Mouse (Mus musculus) forebrain, embryonic 15.5 days (tissue): ENCODE measurements around the gene Nek5. TPM values are rescaled to one million over a fixed set of nuclear protein-coding genes. Genes with fewer than 3 reads are reported as not detected.

Experiments
- ATAC-seq: fragments of 200-750 bp; cut with Nextera tagmentation; replicated peaks from 2 replicates; pipeline ENCODE4 v1.8.0; 2017; ENCODE audit warnings: mild to moderate bottlenecking, moderate TSS enrichment, moderate library complexity
- H3K27ac ChIP-seq: fragments of 300-500 bp; sonication (generic); replicated peaks from 2 replicates; pipeline ENCODE4 v1.5.1; 2015; ENCODE audit warnings: mild to moderate bottlenecking, inconsistent platforms
- H3K27me3 ChIP-seq: fragments of 300-500 bp; sonication (generic); 2 replicates; pipeline ENCODE4 v1.6.1; 2015; ENCODE audit warnings: inconsistent platforms
- H3K36me3 ChIP-seq: fragments of 300-500 bp; sonication (generic); 2 replicates; pipeline ENCODE4 v1.6.1; 2015; ENCODE audit warnings: mild to moderate bottlenecking, inconsistent platforms
- H3K4me1 ChIP-seq: fragments of 300-500 bp; sonication (generic); 2 replicates; pipeline ENCODE4 v1.6.1; 2015; ENCODE audit warnings: inconsistent platforms
- H3K4me2 ChIP-seq: fragments of 300-500 bp; sonication (generic); replicated peaks from 2 replicates; pipeline ENCODE4 v1.6.1; 2015; ENCODE audit warnings: mild to moderate bottlenecking, inconsistent platforms
- H3K4me3 ChIP-seq: fragments of 300-500 bp; sonication (generic); 2 replicates; pipeline ENCODE4 v1.5.1; 2015; ENCODE audit warnings: mild to moderate bottlenecking, inconsistent platforms
- H3K9ac ChIP-seq: fragments of 300-500 bp; sonication (generic); replicated peaks from 2 replicates; pipeline ENCODE4 v1.6.1; 2015; ENCODE audit warnings: mild to moderate bottlenecking, inconsistent platforms
- H3K9me3 ChIP-seq: fragments of 300-500 bp; sonication (generic); 2 replicates; pipeline ENCODE4 v1.6.1; 2016; ENCODE audit warnings: inconsistent platforms
- WGBS: fragments of 180-500 bp; shearing (Covaris S2); methylation state at CpG from one replicate; pipeline ENCODE4 v1.1.7; 2015; ENCODE audit warnings: mixed read lengths; 5-methylcytosine and 5-hydroxymethylcytosine counted together
- polyA plus RNA-seq: library from polyadenylated mRNA; unstranded; fragments of >200 nt; fragmentation: Nextera tagmentation; extraction: Ambion mirVana; gene quantifications from 2 replicates; pipeline ENCODE4 v1.2.1, GENCODE M21; 2015

Gene Nek5
- polyA plus RNA-seq, 1 experiment from 2014 or later, result 1.1 TPM

DNA sequence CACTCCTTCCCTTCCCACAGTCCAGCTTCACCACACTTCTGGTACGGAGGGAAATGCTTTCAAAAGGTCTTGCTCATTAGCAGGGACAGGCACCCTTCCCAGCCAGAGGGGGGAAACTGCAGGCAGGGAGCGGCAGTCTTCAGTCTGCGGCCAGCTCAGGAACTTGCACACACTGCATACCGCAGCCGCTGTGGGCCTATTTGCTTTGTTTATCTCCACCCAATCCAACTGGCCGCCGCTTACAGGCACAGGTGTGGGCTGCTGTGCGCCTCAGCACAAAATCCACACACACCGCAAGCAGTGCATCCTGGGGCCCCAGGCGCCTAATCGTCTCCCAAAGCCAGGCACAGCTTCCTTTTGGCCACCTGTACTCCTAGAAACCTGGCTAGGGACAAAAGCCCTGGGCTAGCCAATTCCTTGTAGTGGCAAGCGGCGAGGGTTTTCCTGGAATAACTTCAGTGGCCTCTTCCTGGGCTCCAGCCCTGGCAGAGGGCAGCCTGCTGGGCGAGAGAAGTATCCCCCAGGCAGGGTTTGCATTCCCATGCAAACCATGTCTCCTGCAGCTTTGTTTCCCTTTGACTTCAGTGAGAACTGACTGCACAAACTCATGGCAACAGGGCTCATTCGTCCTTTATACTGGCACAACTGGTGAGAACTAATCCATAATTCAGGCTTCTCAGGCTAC lies 85.2 kb downstream of the Nek5 start:
- H3K4me2 ChIP-seq, result no peak overlapping the region
- no peak overlapping the region for H3K4me3 ChIP-seq
- WGBS, result 7% methylated on average over 15 of the region's 15 CpGs
- no peak overlapping the region for H3K9ac ChIP-seq
- H3K27me3 ChIP-seq, result 0 out of 2 replicates have a peak, but pooled peaks cover 3% of the 10 kb centered on the region
- no peaks in the 10 kb centered on the region for H3K36me3 ChIP-seq
- no peaks in the 10 kb centered on the region for H3K9me3 ChIP-seq
- no peaks in the 10 kb centered on the region for H3K4me1 ChIP-seq
- no peak overlapping the region for H3K27ac ChIP-seq
- no peak for ATAC-seq

DNA sequence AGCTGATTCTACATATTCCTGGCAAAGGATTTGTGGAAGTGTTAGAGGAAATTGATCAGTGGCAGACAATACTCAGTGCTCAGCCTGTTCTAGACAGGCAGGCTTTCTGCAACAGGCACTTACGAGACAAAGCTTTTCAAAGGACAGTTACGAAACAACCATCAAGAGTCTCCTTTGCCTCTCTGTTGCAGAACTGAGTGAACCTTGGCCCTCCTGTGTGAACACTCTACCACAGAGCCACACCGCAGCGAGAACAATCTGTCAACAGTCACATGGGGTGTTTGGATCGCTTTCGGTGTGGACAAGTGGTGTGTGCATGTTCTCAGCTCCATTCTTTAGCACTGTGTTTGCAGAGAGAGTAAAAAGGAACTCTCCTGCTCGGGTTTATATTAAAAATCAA lies 87.8 kb downstream of the Nek5 start:
- Histone ChIP-seq H3K9me3 (no peaks in the 10 kb centered on the region), H3K9ac (no peak overlapping the region), H3K27ac (no peak overlapping the region), H3K4me1 (no peaks in the 10 kb centered on the region), H3K4me2 (no peak overlapping the region), H3K27me3 (0 out of 2 replicates have a peak, but pooled peaks cover 3% of the 10 kb centered on the region), H3K36me3 (no peaks in the 10 kb centered on the region), H3K4me3 (no peak overlapping the region)
- no peak for ATAC-seq
- WGBS, result 79% methylated on average over 7 of the region's 7 CpGs

DNA sequence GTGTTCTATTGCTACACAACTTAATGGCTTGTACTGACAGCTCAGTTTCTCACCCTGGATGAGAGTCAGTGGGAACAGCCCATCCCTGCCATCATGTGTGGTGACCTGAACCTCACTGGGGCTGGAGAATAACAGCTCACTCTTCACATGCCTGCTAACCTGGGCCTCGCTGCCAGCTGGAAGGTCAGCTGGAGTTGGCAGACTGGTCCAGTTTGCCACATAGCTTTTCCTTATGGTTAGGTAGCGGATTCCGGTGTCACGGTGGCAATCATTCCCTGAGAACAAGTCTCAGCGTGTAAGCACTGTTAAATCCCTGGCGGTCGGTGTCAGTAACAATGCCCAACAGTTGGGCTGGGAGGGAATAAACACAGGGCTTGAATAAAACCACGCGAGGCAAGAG lies 88.7 kb downstream of the Nek5 start:
- no peak overlapping the region for H3K27ac ChIP-seq
- ATAC-seq, result no peak
- no peaks in the 10 kb centered on the region for H3K9me3 ChIP-seq
- no peaks in the 10 kb centered on the region for H3K4me1 ChIP-seq
- no peak overlapping the region for H3K9ac ChIP-seq
- no peak overlapping the region for H3K4me2 ChIP-seq
- 85% methylated on average over 9 of the region's 9 CpGs for WGBS
- H3K36me3 ChIP-seq, result no peaks in the 10 kb centered on the region
- 0 out of 2 replicates have a peak, but pooled peaks cover 3% of the 10 kb centered on the region for H3K27me3 ChIP-seq
- no peak overlapping the region for H3K4me3 ChIP-seq

DNA sequence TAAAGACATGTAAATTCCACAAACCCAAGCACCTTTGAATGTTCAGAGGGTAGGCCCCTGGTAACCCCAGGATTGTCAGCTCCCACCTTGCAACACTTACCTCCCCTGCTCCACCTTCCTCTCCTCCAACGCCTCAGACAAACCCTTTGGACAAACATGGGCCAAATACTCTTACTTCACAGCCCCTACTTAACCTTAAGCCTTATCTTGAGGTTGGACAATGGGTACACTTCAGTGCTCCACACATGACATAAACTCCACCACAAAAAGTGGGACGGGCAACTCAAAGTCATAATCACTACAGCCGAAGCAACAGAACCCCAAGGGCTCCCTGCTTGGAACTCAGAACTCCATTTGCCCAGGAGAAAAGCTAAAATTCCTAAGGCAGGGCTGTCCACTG lies 93.9 kb downstream of the Nek5 start:
- no peak for ATAC-seq
- no peaks in the 10 kb centered on the region for H3K4me1 ChIP-seq
- H3K27ac ChIP-seq, result no peak overlapping the region
- WGBS, result 87% methylated on average over 3 of the region's 3 CpGs
- H3K36me3 ChIP-seq, result no peaks in the 10 kb centered on the region
- H3K27me3 ChIP-seq, result no peaks in the 10 kb centered on the region
- no peak overlapping the region for H3K4me2 ChIP-seq
- no peaks in the 10 kb centered on the region for H3K9me3 ChIP-seq
- H3K9ac ChIP-seq, result no peak overlapping the region
- H3K4me3 ChIP-seq, result no peak overlapping the region

DNA sequence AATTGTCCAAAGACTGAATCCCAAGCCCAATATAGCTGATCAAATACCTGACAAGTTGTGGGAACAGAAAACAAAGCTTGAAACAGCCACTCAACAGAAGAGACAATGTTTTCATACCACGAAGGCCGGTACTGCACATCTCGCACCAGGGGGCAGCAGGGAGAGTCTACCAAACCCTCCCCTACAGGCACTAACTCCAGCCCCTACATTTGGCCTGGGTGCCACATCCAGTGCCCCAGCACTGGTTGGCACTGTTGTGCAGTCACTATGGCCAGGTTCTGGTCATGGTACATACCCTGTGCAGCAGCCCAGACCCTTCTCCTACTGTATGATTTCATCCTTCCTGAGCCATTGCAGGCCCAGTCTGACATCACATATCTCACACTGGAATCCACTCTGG lies 95.9 kb downstream of the Nek5 start:
- Histone ChIP-seq H3K4me2 (no peak overlapping the region), H3K4me3 (no peak overlapping the region), H3K9ac (no peak overlapping the region), H3K4me1 (no peaks in the 10 kb centered on the region), H3K27me3 (no peaks in the 10 kb centered on the region), H3K9me3 (no peaks in the 10 kb centered on the region), H3K36me3 (no peaks in the 10 kb centered on the region), H3K27ac (no peak overlapping the region)
- ATAC-seq, result no peak
- WGBS, result 90% methylated on average over 3 of the region's 3 CpGs

DNA sequence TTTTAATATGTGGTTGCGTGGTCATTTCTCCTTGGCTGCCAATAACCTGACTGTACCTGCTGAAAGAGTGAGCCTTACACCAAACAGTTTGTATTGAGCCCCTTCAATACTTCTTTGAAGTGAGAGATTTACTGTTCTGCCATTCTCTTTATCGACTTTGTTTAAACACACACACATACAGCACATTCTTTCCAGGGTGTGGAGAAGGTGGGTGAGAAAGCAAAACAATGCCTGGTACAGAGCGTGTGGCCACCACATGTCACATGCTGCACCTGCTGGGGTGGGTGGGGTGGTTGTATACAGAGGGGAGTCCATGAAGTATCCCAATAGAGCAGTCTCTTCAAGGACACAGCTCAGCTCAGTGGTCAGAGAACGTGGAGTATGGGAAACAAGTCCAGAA lies 99.6 kb downstream of the Nek5 start:
- Histone ChIP-seq H3K27ac (no peak overlapping the region), H3K4me2 (no peak overlapping the region), H3K27me3 (no peaks in the 10 kb centered on the region), H3K9me3 (no peaks in the 10 kb centered on the region), H3K36me3 (no peaks in the 10 kb centered on the region), H3K9ac (no peak overlapping the region), H3K4me1 (no peaks in the 10 kb centered on the region), H3K4me3 (no peak overlapping the region)
- ATAC-seq, result no peak
- 83% methylated on average over 4 of the region's 4 CpGs for WGBS

Other genes starting within 250 kb of the Nek5 start
- gene Defb9, start 239.6 kb downstream of the Nek5 start, polyA plus RNA-seq, result not detected in 2 replicates
- 6.7 and 13.5 TPM in 2 replicates for gene Defb11, start 218.6 kb downstream of the Nek5 start, polyA plus RNA-seq
- gene Defb15, start 192.3 kb downstream of the Nek5 start, polyA plus RNA-seq, result not detected in 2 replicates
- gene Defb35, start 186.7 kb downstream of the Nek5 start, polyA plus RNA-seq, result not detected in 2 replicates
- not detected in 2 replicates for gene Defb13, start 178.3 kb downstream of the Nek5 start, polyA plus RNA-seq
- gene Fam90a1a, start 166.3 kb downstream of the Nek5 start, polyA plus RNA-seq, result not detected in 2 replicates
- gene Ccdc70, start 155.3 kb downstream of the Nek5 start, polyA plus RNA-seq, result not detected in 2 replicates
- gene Atp7b, start 64.7 kb downstream of the Nek5 start, polyA plus RNA-seq, result 1.3 and 1.7 TPM in 2 replicates
- gene Alg11, start 64.3 kb downstream of the Nek5 start, polyA plus RNA-seq, result 29.9 and 31.2 TPM in 2 replicates
- gene Nek3, start 41.4 kb upstream of the Nek5 start, polyA plus RNA-seq, result 7.3 and 7.6 TPM in 2 replicates
- gene Ckap2, start 60.8 kb upstream of the Nek5 start, polyA plus RNA-seq, result 28.4 and 28.7 TPM in 2 replicates
- gene Vps36, start 67.8 kb upstream of the Nek5 start, polyA plus RNA-seq, result 41.4 TPM in 2 replicates
- gene Thsd1, start 102.3 kb upstream of the Nek5 start, polyA plus RNA-seq, result 6.2 and 7.5 TPM in 2 replicates
- not detected in 2 replicates for gene Tpte, start 158.4 kb upstream of the Nek5 start, polyA plus RNA-seq